Mouse (Mus musculus) brain, embryonic 14.5 days (tissue): ENCODE measurements at regions not wholly inside any gene's neighbourhood (a gene's known extent, or its start where the extent isn't known, plus 50 kb on each side); places are given as distances from the start of the nearest gene placed in this dataset.

Experiments
- CTCF ChIP-seq: fragments of 200-500 bp; IDR thresholded peaks from 2 replicates; pipeline ENCODE4 v1.5.1; 2012; ENCODE audit warnings: inconsistent platforms, mild to moderate bottlenecking, moderate library complexity, borderline replicate concordance; ENCODE audit not compliant: insufficient read depth, insufficient read length; ENCODE audit errors: extremely low read depth
- POLR2A ChIP-seq: fragments of 200-500 bp; IDR thresholded peaks from 2 replicates; pipeline ENCODE4 v1.6.1; 2012; ENCODE audit warnings: mild to moderate bottlenecking, inconsistent platforms, borderline replicate concordance; ENCODE audit not compliant: poor library complexity, insufficient read depth, insufficient read length, severe bottlenecking; ENCODE audit errors: extremely low read depth

- no peak for TF ChIP-seq CTCF
- no peak for TF ChIP-seq POLR2A
These were observed 109.0 kb downstream of the Adamts15 start for GRCm38 (mm10) chr9:30813246-30813645.
